Mouse (Mus musculus) testis, adult 2 months (tissue): ENCODE measurements around the gene Slc8a1.

ENCODE experiments used
- CTCF ChIP-seq: fragments of 200-500 bp; IDR thresholded peaks from 2 replicates; pipeline ENCODE4 v1.5.1; 2012; ENCODE audit warnings: low read depth, mild to moderate bottlenecking, inconsistent platforms, low read length, moderate library complexity; ENCODE audit not compliant: control insufficient read depth, insufficient read depth, insufficient replicate concordance
- POLR2A ChIP-seq: fragments of 200-500 bp; IDR thresholded peaks from 2 replicates; pipeline ENCODE4 v1.6.1; 2012; ENCODE audit warnings: low read depth, mild to moderate bottlenecking, inconsistent platforms, low read length, moderate library complexity; ENCODE audit not compliant: control insufficient read depth

- TF ChIP-seq CTCF (no peak), POLR2A (no peak)
These were observed 69.7 kb downstream of the Slc8a1 start for GRCm38 (mm10) chr17:81668466-81668865.
